Mouse (Mus musculus) erythroid progenitor cell, adult 5-6 weeks (primary cell): ENCODE measurements around the gene Exoc7. TPM values are rescaled to one million over a fixed set of nuclear protein-coding genes. Genes with fewer than 3 reads are reported as not detected.
A peak's percentile ranks its signal among the peaks of the same experiment; 100 is the strongest.

Experiments
- ATAC-seq: replicated peaks from 2 replicates; pipeline ENCODE4 v1.8.0; 2016; ENCODE audit warnings: moderate number of reproducible peaks, mild to moderate bottlenecking, moderate TSS enrichment, inconsistent platforms; ENCODE audit not compliant: poor library complexity, low FRiP score, severe bottlenecking
- total RNA-seq, 2 experiments: library from RNA; stranded (forward) in 1 of 2; stranded (reverse) in 1 of 2; fragments of 150-400 nt in 1 of 2; fragments of 186-747, 209-891 nt in 1 of 2; gene quantifications; 2 replicates each; pipeline versions ENCODE4 v1.2.3 to v1.2.4; 2015 to 2017; ENCODE audit warnings: low replicate concordance in 2 of 2

Exoc7 gene
- total RNA-seq (2015; ENCODE audit: low replicate concordance): 7.6 and 8.4 TPM in 2 replicates
- 7.4 and 57.7 TPM in 2 replicates for total RNA-seq (2017; ENCODE audit: low replicate concordance)

DNA sequence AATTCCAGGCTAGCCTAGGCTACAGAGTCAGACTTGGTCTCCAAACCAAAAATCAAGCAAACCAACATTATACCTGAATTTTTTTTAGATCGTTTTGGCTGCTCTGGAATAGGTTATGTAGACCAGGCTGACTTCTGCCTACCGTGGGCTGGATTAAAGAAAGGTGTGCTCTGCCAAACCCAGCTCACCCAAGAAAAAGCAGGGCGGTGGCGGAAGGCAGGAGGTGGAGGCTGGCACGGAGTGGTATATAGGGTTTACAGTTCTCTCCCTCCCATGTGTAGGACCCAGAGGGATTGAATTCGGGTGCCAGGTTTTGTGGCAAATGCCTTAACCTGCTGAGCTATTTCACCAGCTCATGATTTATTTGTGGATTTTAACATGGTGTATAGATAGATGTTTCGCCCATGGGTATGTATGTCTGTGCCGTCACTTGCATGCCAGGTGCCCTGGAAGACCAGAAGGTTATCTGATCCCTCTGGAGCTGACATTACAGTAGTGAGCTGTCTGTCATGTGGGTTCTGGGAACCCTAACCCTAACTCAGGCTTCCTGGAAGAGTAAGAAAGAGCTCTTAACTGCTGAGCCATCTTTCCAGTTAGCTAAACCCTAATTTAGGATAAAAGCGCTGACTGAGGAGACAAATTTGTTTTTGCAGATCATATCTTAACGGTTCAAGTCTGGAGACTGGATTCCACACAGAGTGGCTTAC is at the start of gene Exoc7:
Gene Exoc7, minus strand, starts transcription at position 215 of the 707 bp plus-strand sequence.
- no peak for ATAC-seq

DNA sequence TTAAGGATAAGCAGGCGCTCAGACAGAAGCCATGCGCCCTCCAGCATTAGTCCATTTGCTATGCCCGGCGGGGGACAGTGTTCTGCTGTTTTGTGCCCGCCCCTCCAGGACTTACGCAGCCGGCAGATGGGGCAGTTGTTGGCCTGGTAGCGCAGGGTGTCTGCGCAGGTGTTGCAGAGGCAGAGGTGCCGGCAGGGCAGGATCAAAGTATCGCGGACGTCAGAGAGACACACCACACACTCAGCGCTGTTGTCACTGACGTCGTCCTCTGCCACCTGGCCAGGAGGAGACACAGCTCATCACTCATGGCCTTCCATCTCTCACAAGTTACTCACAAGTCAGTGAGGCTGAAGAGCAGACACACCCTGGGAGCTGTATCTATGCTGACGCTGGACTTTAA is 47.5 kb upstream of the Exoc7 start:
- ATAC-seq: no peak

DNA sequence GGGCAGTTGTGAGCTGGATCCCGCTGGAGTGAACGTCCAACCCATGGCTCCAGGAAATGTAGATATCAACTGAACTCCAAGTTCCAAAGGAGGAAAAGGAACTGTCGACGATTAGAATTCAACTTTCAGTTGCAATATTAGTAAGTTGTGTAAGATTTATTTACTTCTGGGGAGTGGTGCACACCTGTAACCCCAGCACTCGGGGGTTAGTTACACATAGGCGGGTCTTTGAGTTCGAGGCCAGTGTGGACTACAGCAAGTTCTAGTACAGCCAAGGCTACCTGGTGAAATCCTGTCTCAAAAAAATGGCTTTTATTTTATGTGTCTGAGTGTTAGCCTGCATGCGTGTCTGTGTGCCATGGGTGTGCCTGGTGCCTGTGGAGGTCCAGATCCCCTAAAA is 46.5 kb upstream of the Exoc7 start:
- ATAC-seq: no peak

DNA sequence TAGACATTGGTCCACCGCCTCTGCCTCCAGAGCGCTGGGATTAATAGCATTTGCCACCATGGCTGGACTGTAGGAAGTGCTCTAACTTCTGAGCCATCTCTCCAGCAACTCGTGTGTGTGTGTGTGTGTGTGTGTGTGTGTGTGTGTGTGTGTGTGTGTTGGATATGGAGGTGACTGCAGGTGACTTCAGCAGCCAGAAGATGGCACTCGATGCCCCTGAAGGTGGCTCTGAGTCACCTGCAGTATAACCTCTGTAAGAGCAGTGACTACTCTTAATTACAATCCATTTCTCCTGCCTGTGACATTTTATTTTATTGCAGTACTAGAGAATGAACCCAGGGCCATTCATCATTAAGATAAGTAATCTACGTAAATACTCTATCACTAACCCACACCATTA is 44.3 kb upstream of the Exoc7 start:
- ATAC-seq: no peak

DNA sequence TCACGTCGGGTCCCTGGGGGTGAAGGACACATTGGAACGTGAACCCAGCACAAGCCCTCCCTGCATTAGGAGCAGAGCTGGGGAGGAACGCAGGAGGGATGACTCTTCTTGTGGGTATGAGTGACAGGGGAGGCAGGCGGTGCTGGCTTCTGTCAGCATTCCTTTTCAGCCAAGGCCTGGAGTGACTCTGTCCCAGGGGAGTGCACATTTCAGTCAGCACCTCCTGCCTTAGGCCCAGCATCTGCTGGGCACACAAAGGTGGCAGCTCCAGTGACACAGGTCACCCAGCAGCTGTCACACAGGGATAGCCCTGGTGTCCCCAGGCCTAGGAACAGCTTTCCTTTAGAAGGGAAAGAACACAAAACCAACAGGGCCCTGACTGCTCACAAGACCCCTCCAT is 40.9 kb upstream of the Exoc7 start:
- ATAC-seq: no peak

DNA sequence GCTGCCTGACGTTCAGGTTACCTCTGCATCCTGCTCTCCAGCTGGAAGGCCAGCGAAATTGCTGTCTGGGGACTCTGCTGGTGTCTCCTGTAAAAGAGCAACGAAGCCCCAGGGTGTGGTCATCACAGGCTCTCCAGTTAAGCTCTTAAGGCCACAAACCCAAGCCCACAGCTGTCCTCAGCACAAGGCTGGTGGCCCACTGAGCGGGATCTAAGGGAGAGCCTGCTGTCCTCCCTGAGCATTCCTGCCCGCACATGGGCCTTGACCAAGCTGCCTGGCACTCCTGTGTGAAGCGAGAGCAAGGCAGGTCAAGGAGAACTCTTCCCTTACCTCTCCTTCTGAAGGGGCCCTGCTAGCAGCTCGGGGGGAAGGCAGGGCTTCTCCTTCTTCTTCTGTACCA is 40.0 kb upstream of the Exoc7 start:
- no peak for ATAC-seq

DNA sequence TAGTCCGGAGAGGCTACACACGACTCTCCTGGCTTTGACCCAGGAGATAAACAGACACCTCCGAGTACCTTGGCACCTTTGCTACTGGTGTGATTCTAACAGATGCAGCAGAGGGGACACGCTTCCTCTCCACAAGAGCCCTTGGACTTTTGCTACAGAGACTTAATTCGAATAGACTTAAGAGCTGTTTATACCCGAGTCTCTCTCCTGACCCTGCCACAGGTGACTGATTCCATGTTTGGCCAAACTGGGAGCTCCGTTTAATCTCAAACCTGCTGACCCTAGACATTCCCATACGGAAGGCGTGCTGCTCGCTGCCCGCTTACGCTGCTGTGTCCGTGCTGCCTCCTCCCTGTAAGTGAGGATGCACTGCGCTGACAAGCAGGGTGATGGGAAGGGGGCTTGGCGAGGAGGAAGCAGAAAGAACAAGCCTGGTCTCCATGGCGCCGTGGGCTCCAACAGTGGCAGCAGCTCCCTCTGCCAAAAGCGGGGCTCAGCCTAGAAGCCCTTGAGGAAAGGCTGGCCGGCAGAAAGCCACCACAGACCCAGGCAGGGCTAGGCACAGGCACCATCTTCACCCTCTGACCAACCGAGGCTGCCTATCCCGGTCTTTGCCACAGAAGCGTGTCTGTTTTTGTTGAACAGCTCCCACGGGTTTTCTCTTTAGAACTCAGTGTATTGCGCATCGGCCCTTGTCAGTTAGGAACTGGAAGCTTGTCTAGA is 35.2 kb upstream of the Exoc7 start:
- no peak for ATAC-seq

DNA sequence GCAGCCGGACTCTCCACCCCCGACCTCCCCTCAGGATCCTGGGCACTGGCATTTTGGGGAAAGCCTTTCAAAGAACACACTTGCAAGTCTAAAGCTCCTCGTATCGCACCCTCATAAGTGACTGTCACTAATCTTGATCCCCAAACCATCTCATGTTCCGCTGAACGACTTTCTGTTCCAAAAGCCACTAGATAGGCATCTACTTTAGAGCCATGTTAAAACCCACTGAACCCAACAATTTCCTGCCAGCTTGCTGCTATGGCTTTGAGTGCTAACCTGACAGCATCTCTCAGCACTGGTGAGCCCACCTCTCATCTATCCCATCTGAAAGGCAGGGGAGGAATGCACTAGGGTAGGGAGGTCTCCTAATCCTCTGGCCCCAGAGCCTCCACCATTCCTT is 30.5 kb upstream of the Exoc7 start:
- ATAC-seq: no peak

DNA sequence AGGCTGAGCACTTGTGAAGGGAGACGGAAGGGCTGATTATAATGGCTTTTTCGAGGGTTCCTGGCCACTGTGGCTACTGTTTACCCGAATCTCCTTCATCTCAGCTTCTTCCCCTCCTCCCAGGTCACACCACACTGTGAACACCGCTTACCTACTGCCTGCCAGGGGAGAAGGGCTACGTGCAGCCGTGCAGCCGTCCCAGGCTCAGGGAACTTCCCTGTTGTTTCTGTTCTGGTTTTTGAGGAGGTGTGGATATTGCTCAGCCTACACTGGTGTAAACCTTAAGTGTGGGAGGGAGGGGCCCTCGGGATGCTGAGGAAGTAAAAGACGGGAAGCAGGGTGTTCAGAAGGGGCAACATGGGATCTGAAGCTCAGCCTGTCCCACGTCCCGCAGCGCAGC is 30.0 kb upstream of the Exoc7 start:
- ATAC-seq: no peak

DNA sequence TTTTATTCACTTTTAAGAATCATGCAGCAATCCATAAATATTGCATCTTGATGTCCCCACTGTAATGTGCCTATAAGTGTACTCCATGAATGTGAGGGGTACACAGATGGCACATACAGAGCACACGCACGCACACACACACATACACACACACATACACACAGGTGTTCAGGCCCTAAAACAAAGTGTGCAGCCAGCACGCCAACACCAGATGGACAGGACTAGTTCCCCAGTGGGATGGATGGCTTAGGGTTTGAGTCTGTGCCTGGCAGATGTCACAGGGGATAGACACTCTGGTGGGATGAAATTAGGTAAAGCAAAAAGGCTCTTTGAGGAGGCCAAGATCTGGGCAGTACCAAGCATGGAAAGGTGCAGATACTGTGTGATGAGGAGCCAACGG is 29.4 kb upstream of the Exoc7 start:
- no peak for ATAC-seq

DNA sequence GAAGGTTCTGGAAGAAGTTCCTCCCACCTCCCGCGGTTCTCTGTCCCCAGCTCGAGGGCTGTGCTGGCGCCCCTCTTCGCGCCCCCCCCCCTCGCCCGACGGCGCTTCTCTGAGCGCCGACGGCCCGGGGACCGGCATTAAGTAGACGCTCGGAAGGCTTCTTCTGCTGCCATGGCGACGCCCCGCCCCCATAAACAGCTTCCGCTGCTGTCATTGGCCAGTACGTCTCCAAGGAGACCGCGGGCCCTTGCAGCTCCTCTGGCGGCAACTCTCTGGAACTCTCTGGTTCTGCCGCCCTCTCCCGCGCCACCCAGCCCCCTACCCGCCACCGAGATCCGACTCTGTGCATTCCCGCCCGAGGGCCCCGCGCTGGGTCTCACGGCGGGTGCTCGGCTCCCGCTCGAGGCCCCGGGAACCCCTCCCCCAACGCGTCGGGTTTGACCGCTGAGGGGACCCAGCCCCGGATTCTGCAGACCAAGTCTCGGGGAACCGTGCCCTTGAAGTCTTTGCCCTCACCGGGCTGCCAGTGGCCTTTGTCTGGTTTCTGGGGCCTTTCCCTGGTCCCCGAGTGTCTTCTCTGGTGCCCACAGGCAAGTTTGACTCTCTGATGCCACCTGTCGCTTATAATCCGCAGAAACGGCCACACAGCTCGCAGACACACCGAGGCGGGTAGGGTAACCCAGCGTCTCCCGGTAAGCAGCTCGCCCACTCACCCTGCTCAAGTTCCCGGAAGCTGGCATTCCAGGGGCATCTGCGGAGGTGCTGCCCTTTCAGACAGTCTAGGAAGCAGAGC is 28.4 kb upstream of the Exoc7 start, which contains the start of gene Foxj1:
Gene Foxj1, minus strand, starts transcription at position 156 of the 793 bp plus-strand sequence.
- ATAC-seq: peak; percentile 58

DNA sequence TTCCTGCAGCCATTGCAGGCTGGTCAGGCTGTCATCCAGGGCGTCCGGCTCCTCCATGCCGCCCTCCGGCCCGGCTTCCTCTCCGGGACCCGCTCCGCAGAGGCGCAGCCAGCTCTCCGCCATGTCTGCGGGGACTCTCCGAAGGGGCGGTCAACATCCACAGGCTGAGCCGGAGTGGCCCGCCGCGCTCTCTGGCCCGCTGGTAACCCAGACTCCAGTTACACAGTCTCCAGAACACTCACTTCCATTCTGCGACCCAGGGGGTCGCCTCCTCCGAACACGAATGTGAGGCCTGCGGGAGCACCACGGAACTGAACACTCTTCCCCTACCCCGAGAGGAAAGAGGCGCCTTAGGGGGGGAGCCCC is 27.4 kb upstream of the Exoc7 start:
- no peak for ATAC-seq

DNA sequence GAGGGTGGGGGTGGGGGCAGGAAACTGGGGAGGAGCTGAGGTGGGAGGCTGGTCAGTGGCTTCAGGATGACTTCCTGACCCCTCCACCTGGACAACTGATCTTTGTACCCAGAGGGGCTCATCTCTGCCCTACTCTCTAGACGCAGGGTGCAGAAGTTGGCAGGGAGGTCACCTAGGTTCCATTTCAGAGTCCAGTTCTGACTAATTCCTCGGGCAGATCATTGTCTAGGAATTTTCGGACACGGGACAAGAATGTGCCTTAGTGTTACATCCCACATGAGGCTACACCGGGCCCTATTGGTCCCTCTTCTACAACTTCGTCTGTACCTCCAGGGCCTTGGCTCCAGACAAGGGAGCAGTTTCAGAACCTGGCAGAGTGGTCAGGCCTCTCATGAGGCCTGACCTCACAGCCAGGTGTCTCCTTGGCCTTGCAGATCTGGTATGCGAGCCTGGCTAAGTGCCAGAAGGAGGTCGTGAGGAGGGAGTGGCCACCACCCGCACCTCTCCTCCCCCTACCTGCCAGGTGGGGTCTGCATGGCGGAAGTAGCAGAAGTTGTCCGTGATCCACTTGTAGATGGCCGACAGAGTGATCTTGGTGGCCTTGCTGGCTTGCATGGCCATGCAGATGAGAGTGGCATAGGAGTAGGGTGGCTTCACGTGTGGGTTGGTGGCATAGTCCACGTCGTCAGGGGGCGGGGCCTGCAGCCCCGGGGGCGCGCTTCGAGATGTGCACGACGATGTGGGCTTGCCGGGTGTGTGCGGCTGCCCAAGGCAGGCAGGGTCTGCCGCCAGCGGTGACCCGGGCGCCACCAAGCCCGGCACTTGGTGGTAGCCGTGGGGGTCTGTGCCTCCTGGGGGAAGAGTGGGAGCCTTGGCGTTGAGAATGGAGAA is 26.7 kb upstream of the Exoc7 start:
- ATAC-seq: no peak

DNA sequence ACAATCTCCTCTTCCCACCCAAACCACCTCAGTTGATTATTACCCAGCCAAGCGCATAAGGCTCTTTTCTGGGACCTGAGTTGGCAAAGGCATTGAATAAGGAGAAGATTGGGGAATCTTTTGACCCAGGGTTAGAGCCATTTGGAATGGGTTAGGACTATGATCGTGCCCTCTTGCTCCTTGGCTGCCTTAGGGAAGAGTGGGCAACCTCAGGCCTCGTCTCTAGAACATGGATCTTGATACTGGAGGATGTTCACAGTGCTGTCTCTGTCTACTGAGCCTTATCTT is 25.9 kb upstream of the Exoc7 start:
- no peak for ATAC-seq

DNA sequence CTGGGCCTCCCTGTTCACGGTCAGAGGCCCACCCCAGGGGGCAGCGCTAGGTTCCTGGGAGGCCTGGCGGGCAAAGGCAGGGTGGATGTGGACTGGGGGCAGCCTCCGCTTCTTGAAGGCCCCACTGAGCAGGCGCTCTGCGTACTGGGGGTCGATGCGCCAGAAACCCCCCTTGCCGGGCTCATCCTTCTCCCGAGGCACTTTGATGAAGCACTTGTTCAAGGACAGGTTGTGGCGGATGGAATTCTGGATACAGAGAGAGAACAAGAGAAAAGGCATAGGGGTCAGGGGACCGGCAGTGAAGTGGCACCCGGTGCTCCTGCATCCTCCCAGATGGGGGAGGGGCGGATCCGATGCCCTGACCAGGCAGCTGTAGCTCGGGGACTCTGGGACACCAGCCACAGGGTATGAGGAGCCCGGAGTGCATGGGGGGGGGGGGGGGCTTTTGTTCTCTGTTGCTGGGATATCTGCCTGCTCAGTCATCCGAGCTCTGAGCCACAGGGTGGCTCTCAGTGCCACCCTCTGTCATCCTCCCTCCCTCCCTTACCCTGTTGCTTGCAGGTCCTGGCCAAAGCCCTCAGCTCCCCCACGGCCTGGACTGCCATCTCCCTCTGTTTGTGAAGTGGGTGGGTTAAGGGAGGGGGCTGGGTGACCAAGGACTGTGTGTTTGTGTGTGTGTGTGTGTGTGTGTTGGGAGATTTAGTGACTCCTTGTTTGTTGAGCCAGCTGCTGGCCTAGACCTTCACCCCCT is 25.4 kb upstream of the Exoc7 start:
- no peak for ATAC-seq

DNA sequence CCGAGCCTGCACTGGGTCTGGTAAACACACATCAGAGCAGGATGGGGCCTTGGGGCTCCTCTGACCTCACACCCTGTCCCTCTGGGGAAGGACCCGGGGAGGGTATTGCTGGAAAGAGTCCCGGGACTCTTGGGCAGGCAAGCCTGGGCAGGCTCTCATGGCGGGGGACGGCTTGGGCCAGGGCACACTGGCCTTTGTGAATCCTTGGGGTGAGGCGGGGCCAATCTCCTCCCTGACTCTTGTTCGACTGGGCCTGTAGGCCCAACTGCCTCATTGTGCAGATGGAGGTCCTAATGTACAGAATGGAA is 23.1 kb upstream of the Exoc7 start:
- ATAC-seq: no peak

DNA sequence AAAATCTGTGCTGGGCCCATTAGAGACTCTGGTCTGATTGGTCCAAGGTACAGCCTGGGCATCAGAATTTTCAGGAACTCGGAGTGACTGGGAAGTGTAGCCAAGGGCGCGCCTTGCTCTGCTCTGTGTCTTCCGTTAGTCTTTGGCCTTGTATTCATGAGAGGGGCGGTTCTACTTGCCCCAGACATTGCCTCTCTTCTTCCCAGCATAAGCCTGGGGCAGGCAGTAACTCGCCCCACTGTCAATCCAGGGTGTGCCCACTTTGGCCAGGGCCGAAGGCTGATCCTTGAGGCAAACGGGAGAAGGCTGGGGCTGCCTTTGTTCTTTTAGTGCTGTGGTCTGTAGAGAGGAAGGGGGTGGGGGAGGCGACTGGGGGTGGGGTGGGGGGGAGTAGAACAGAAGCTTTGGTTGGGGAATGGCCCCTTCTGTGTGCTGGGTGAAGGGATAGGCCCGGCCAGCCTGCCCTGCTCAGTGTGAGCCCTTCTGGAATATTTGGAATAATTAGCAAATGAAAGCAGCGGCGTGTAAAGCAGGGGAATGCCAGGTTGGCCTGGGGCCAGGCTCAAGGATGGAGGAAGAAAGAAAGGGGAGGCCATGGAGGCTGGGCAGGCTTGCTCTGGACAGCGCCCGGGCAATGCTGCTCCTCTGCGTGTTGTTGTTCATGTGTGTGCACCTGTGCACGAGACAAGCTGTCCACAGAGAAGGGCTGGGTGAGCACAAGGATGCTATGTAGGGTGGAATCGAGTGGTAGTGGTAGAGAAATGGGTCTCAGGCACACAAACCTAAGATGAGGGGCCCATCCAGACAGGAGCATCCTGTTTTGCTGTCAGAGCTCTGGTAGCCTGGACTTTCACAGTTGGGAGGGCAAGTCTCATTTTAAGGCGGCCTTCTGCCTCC is 22.5 kb upstream of the Exoc7 start:
- ATAC-seq: no peak

DNA sequence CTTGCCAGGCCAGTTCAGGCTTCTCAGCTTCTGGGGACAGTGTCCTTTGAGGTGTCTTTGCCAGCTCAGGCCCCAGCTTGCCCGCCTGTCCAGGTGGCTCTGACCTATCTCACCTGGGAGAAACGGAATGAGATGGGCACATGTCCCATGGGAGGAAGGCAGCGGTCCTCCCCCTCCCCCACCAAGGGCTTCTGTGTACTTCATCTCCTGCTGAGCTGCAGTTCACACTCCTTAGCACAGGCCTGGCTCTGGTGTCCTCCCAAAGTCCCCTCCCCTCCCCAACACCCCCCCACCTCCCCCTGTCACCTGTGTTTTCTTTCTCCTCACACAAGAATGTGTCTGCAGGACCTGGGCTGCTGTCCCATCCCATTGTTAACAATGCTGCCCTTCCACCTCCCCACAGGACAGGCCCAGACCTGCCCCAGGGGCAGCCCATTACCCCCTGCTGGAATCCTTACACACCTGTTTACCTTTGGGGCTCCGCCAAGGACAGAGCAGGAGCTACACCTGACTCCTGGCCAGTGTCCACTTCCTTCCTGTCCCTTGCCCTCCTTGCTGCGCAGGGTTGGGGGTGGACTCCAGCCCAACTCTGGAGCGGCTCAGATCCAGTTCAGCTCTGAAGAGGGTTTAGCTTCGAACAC is 20.1 kb upstream of the Exoc7 start:
- ATAC-seq: no peak
